Mouse (Mus musculus) hindbrain, embryonic 12.5 days (tissue): ENCODE measurements around the gene Rpl4. TPM values are rescaled to one million over a fixed set of nuclear protein-coding genes. Genes with fewer than 3 reads are reported as not detected.
"Not testable (repeated sequence)": the region's sequence is repeated elsewhere in the genome, so short reads cannot be mapped to it uniquely, and the experiment has no call there.

Experiments used
- ATAC-seq: fragments of 200-750 bp; cut with Nextera tagmentation; 2 replicates; pipeline ENCODE4 v1.8.0; 2017; ENCODE audit warnings: moderate TSS enrichment; ENCODE audit not compliant: low FRiP score
- H3K27ac ChIP-seq: fragments of 300-500 bp; sonication (generic); 2 replicates; pipeline ENCODE4 v1.5.1; 2016; ENCODE audit warnings: mild to moderate bottlenecking
- H3K27me3 ChIP-seq: fragments of 300-500 bp; sonication (generic); 2 replicates; pipeline ENCODE4 v1.6.1; 2016; ENCODE audit warnings: mild to moderate bottlenecking
- H3K36me3 ChIP-seq: fragments of 300-500 bp; sonication (generic); 2 replicates; pipeline ENCODE4 v1.6.1; 2016; ENCODE audit warnings: mild to moderate bottlenecking
- H3K4me1 ChIP-seq: fragments of 300-500 bp; sonication (generic); 2 replicates; pipeline ENCODE4 v1.6.1; 2016
- H3K4me2 ChIP-seq: fragments of 300-500 bp; sonication (generic); replicated peaks from 2 replicates; pipeline ENCODE4 v1.6.1; 2016; ENCODE audit warnings: mild to moderate bottlenecking
- H3K4me3 ChIP-seq: fragments of 300-500 bp; sonication (generic); 2 replicates; pipeline ENCODE4 v1.5.1; 2016; ENCODE audit warnings: mild to moderate bottlenecking
- H3K9ac ChIP-seq: fragments of 300-500 bp; sonication (generic); 2 replicates; pipeline ENCODE4 v1.6.1; 2016; ENCODE audit warnings: mild to moderate bottlenecking, moderate library complexity
- H3K9me3 ChIP-seq: fragments of 300-500 bp; sonication (generic); replicated peaks from 2 replicates; pipeline ENCODE4 v1.6.1; 2016; ENCODE audit warnings: mild to moderate bottlenecking
- WGBS: fragments of 180-500 bp; shearing (Covaris S2); methylation state at CpG from one replicate; pipeline ENCODE4 v1.1.7; 2016; 5-methylcytosine and 5-hydroxymethylcytosine counted together
- polyA plus RNA-seq: library from polyadenylated mRNA; unstranded; fragments of >200 nt; fragmentation: Nextera tagmentation; extraction: Ambion mirVana; gene quantifications from 2 replicates; pipeline ENCODE4 v1.2.1, GENCODE M21; 2016

Rpl4 gene
- polyA plus RNA-seq, 1 experiment from 2014 or later: 811 TPM

DNA sequence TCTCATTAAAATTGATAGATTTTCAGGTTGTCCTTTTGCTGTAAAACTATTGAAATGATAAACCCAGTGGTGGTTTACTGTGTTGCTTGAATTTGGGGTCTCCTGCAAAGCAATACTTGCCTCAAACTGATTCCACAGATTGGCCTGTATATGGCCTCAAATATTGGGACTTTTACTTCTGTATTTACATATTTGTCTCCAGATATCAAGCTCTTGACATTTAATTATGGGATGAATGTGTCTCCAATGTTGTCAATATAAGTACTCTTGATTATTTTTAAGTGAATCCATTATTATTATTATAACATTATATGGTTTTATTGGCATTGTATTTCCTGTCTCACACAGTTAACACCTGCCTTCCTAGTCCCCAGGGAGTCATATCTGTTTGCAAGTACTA is 1.2 kb downstream of the Rpl4 start:
- H3K9me3 ChIP-seq: no peaks in the 10 kb centered on the region
- H3K27me3 ChIP-seq: no peaks in the 10 kb centered on the region
- no peak overlapping the region for H3K27ac ChIP-seq
- H3K4me2 ChIP-seq: peak overlapping the region; percentile 88
- H3K4me3 ChIP-seq: peak overlapping the region; percentile 92
- peaks cover 22% of the 10 kb centered on the region for H3K4me1 ChIP-seq
- H3K36me3 ChIP-seq: peaks cover 37% of the 10 kb centered on the region
- H3K9ac ChIP-seq: peak overlapping the region; percentile 85
- ATAC-seq: no peak

DNA sequence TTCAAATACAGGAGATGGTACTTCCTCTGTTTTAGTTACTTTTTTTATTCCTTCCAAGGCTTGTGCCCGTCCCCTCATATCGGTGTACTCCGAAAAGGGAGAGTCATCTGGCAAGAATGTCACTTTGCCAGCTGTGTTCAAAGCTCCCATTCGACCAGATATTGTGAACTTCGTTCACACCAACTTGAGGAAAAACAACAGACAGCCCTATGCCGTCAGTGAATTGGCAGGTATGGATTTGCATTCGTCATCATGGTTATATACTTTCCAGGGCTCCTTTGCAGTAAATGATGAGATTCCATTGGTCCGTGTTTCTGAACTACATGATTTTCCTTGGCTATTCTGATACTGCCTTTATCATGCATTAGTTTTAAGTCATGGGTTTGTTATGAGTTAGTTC is 1.6 kb downstream of the Rpl4 start:
- Histone ChIP-seq H3K4me1 (peaks cover 26% of the 10 kb centered on the region), H3K27ac (no peak overlapping the region), H3K9ac (no peak overlapping the region), H3K27me3 (no peaks in the 10 kb centered on the region), H3K4me3 (no peak overlapping the region; the same call in 1 of the 2 replicates), H3K4me2 (peak overlapping the region; percentile 88; the same call in 1 of the 2 replicates), H3K9me3 (no peaks in the 10 kb centered on the region), H3K36me3 (peaks cover 37% of the 10 kb centered on the region)
- no peak for ATAC-seq
- WGBS: 76% methylated on average over 8 of the region's 8 CpGs

DNA sequence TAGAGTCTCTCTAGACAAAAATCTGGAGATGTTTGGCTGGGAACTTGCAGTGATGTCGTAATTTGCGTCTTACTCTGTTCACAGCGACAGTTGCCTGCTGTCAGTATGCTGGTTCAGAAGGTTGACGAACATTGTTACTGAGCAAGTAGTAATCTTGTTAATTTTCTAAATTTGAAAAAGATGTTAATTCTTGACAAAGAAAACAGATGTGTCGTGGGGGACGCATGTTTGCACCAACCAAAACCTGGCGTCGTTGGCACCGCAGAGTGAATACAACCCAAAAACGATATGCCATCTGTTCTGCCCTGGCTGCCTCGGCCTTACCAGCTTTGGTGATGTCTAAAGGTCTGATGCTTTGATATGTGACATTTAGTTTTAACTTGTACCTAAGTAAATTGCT is 2.2 kb downstream of the Rpl4 start:
- Histone ChIP-seq H3K9me3 (no peaks in the 10 kb centered on the region), H3K4me2 (no peak overlapping the region), H3K9ac (no peak overlapping the region), H3K36me3 (peaks cover 39% of the 10 kb centered on the region), H3K4me1 (peaks cover 30% of the 10 kb centered on the region), H3K27ac (no peak overlapping the region), H3K27me3 (no peaks in the 10 kb centered on the region), H3K4me3 (no peak overlapping the region)
- ATAC-seq: no peak
- WGBS: 92% methylated on average over 11 of the region's 11 CpGs

DNA sequence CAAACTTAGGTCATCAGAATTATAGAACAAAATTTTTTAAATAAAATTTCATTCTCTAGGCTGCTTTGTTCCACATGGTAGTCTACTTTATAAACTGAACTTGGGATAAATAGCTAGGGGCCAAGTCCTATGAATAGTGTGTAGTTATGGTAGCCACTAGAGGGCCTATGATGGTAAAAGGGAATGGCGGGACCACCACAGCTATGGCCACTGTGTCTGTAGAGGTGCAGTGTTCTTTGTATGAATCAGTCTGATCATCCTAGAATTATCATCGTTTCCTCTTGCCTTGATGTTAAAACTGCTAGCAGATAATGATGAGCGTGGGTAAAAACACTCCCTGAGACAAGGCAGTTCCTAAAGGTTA is 5.4 kb downstream of the Rpl4 start:
- Histone ChIP-seq H3K9ac (0 out of 2 replicates have a peak overlapping the region, but pooled peaks have one; percentile 60), H3K4me2 (peak overlapping the region; percentile 58), H3K36me3 (peaks cover 61% of the 10 kb centered on the region), H3K4me1 (peaks cover 23% of the 10 kb centered on the region), H3K9me3 (no peaks in the 10 kb centered on the region), H3K27me3 (no peaks in the 10 kb centered on the region), H3K4me3 (peak overlapping the region; percentile 69), H3K27ac (peak overlapping the region; percentile 86)
- peak; percentile 78 for ATAC-seq
- 39% methylated on average over 3 of the region's 3 CpGs for WGBS

DNA sequence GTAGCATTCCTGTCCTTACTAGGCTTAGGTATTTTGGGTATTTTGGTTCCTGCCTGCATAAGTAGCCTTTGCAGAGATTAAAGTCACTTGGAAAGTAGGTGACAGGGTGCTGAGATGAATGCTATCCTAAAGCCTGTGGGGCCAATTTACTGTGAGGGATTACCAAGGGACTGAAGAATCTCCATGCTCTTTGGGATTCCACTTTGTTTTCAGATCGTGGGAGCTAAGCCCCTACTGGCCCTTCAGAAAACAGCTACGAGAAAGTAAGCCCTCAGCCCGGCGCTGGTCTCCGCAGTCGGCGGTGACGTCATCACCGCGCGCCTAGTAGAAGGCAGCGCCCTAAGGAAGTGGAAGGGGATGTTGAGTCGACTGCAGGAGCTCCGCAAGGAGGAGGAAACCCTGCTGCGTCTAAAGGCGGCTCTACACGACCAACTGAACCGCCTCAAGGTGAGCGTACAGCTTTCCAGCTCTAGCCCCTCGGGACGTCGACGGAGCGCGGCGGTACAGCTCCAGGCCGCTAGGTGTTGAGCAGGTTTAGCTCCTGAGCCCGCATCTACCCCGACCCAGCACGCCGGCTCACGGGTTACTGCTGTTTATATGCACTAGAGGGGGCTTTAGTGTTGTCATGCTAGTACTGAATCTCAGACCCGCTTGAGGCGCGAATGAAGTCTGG is 5.9 kb downstream of the Rpl4 start, which contains the start of gene Snapc5:
TSS of gene Snapc5 (plus strand) at position 301 of the 673 bp plus-strand sequence.
- ATAC-seq: peak; percentile 95
- peak within 1 kb of the TSS; percentile 69 for H3K4me3 ChIP-seq
- no peaks in the 10 kb centered on the region for H3K9me3 ChIP-seq
- H3K4me2 ChIP-seq: peak within 1 kb of the TSS; percentile 58
- peak within 1 kb of the TSS; percentile 86 for H3K27ac ChIP-seq
- peak within 1 kb of the TSS; percentile 60 for H3K9ac ChIP-seq
- peaks cover 62% of the 10 kb centered on the region for H3K36me3 ChIP-seq
- H3K27me3 ChIP-seq: no peaks in the 10 kb centered on the region
- WGBS: under 1% methylated on average over 35 of the region's 35 CpGs
- H3K4me1 ChIP-seq: peaks cover 21% of the 10 kb centered on the region

DNA sequence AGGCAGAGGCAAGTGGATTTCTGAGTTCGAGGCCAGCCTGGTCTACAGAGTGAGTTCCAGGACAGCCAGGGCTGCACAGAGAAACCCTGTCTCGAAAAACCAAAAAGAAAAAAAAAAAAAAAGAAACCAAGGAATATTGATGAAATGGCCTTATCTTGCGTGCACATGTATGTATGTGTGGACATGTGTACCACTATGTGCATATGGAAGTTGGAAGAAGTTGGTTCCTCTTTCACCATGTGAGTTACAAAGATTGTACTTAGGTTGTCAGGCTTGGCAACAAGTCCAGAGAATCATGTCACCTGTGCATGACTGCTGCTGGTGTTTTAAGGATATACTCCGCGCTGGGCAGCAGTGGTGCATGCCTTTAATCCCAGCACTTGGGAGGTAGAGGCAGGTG is 10.1 kb downstream of the Rpl4 start:
- ATAC-seq, H3K4me3 ChIP-seq, H3K27ac ChIP-seq, H3K4me1 ChIP-seq, H3K27me3 ChIP-seq, H3K9ac ChIP-seq, H3K4me2 ChIP-seq, H3K9me3 ChIP-seq: not testable (repeated sequence)
- WGBS: 98% methylated on average over 5 of the region's 5 CpGs
- peaks cover 49% of the 10 kb centered on the region for H3K36me3 ChIP-seq

DNA sequence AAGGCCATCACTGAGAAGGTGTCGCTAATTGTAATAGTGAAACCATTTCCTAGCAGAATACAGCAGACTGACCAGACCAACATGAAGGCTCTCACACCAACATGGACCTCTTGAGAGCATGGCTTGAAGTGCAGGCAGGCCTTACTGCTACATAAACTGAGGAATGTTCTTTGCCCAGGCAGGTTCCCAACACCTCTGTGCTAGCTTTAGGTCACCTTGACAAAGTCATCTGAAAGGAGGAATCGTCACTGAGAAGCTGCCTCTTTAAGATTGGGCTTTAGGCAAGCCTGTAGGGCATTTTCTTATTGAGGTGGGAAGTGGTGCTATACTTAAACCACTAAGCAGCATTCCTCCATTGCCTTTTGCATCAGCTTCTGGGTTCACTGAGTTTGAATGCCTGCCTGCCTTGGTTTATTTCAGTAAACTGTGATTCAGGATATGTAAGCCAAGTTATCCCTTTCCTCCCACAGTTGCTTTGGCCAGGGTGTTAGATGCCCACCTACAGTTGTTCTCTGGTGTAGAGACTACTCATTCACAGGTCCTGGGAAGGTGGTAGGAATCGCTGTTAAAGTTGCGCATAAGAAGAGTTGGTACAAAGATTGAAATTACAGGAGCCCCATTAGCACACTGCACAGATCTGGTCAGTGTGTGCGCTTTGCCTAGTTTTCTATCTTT is 11.1 kb downstream of the Rpl4 start:
- ATAC-seq: no peak
- Histone ChIP-seq H3K4me1 (peaks cover 8% of the 10 kb centered on the region), H3K27ac (no peak overlapping the region), H3K36me3 (peaks cover 59% of the 10 kb centered on the region), H3K27me3 (no peaks in the 10 kb centered on the region), H3K9me3 (no peaks in the 10 kb centered on the region), H3K9ac (no peak overlapping the region), H3K4me2 (no peak overlapping the region), H3K4me3 (no peak overlapping the region)
- WGBS: 94% methylated on average over 5 of the region's 5 CpGs

DNA sequence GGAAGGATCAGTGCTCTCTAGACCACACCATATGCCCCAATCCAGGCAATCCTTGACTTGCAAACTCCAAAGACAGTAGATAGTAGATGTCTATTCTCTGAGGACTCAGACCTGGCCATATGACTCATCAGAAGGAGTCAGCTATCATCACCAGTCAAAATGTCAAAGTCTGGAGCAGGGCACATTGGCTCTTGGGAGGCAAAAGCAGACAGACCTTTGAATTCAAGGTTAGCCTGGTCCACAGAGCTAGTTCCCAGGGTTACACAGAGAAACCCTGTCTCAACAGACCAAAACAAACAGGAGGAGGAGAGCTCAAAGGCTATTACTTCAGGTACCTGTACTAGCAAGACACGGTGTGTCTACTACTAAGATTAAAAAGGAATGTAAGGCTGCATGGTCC is 20.7 kb downstream of the Rpl4 start:
- H3K9ac ChIP-seq: no peak overlapping the region
- no peaks in the 10 kb centered on the region for H3K27me3 ChIP-seq
- H3K4me1 ChIP-seq: no peaks in the 10 kb centered on the region
- no peak overlapping the region for H3K27ac ChIP-seq
- ATAC-seq: no peak
- no peak overlapping the region for H3K4me3 ChIP-seq
- 97% methylated on average over 1 of the region's 1 CpGs for WGBS
- H3K9me3 ChIP-seq: no peaks in the 10 kb centered on the region
- H3K4me2 ChIP-seq: no peak overlapping the region
- peaks cover 39% of the 10 kb centered on the region for H3K36me3 ChIP-seq

DNA sequence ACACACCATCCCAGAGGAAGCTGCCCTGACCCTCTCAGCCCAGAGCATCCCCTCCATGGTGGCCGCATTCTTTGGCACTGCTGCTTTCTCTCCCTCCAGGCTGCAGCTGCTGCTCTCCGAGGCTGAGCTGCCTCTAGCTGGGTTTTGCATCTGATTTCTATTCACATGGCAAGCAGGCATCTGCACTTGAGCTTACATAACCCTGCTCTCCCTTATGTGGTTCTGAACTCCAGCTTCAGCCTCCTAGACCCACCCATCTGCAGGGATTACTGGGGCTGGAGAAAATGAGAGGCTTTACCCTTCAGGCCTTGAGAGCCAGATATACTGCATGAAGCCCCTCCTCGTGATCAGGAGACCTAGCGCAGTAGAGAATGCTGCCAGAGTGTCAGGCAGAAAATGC is 22.4 kb downstream of the Rpl4 start:
- no peak overlapping the region for H3K9ac ChIP-seq
- no peaks in the 10 kb centered on the region for H3K9me3 ChIP-seq
- 84% methylated on average over 4 of the region's 4 CpGs for WGBS
- no peak overlapping the region for H3K4me3 ChIP-seq
- no peaks in the 10 kb centered on the region for H3K4me1 ChIP-seq
- H3K27ac ChIP-seq: no peak overlapping the region
- H3K36me3 ChIP-seq: peaks cover 35% of the 10 kb centered on the region
- no peaks in the 10 kb centered on the region for H3K27me3 ChIP-seq
- H3K4me2 ChIP-seq: no peak overlapping the region
- no peak for ATAC-seq

DNA sequence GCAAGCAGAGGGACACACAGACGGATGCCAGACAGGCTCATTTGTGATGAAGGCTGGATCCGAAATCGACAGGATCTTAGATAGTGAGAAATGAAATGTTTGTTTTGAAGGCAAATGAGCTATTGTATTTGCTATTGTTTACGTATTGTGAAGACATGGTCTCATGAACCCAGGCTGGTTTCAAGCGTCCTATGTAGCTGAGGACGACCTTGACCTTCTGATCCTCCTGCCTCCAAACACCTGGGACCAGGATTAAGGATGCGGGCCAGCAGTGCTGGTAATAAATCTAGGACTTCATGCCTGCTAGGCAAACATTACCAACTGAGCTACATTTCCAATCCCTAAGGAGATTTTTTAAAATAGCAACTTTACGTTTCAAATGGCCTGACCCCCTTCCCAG is 24.3 kb downstream of the Rpl4 start:
- peaks cover 24% of the 10 kb centered on the region for H3K36me3 ChIP-seq
- WGBS: 92% methylated on average over 8 of the region's 8 CpGs
- H3K9ac ChIP-seq: no peak overlapping the region
- no peak overlapping the region for H3K4me3 ChIP-seq
- no peaks in the 10 kb centered on the region for H3K9me3 ChIP-seq
- H3K27me3 ChIP-seq: no peaks in the 10 kb centered on the region
- H3K4me2 ChIP-seq: no peak overlapping the region
- no peaks in the 10 kb centered on the region for H3K4me1 ChIP-seq
- no peak for ATAC-seq
- H3K27ac ChIP-seq: no peak overlapping the region

DNA sequence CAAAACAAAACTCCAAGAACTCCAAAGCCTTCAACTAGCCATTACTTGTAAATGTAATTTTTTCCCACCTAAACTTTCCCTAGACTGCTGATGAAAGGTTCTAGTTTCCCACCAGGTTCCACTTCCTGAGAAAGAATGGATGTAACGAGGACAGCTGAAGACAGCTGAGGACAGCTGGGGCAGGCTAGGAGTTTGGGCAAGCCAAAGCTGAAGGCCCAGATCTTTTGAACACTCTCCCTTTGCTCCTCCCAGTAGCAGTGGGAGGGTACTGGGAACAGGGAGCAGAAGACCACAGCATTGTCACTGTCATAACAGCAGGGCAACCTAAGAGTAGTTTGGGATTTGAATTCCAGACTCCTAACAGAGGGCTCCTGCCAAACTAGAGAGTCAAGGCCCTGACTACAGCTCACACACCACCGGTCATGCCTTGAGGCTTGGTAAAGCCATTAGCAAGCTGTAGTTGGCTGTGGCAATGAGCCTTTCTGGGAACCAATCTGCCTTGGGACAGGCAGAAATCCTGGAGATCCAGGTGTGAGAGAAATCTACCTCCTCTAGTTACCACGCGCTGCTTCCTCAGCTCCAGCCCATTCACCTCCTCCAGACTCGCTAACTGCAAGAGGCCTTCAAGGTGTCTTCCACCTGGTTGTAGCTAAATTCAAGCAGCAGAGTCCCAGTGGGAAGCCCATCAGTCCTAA is 25.0 kb downstream of the Rpl4 start:
- Histone ChIP-seq H3K36me3 (peaks cover 24% of the 10 kb centered on the region), H3K9ac (no peak overlapping the region), H3K4me1 (no peaks in the 10 kb centered on the region), H3K9me3 (no peaks in the 10 kb centered on the region), H3K27ac (no peak overlapping the region), H3K27me3 (no peaks in the 10 kb centered on the region), H3K4me2 (no peak overlapping the region), H3K4me3 (no peak overlapping the region)
- ATAC-seq: no peak
- WGBS: 95% methylated on average over 5 of the region's 5 CpGs

DNA sequence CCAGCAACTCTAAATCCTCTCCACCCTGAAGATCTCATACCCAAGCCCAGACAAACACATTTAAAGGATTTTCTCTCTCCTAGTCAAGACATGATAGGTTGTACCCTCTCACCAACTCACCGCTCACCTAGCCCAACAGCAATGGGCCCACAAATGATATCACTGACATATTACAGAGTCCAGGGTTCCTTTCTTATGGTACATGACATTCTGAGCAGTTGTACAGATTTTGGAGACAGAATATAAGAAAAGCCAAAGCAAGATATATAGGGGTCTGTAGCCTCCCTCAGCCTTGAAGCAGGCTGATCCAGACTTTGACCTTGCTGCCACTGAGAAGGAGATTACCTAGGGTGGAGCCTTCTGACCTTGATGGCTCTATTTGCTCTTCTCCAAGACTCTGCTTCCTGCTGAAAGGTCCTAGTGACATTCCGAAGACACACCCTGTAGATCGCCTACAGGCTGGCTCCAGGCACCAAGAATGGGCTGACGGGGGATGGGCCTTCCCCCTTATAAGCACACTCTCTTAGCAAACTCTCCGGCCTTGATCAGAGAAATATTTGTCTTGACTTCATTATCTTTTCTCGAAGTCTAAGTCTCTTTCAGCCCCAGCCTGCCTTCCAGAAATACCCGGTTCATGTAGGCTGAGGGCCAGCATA is 25.7 kb downstream of the Rpl4 start:
- H3K9me3 ChIP-seq, H3K4me2 ChIP-seq, ATAC-seq, H3K4me1 ChIP-seq, H3K27ac ChIP-seq, H3K4me3 ChIP-seq, H3K27me3 ChIP-seq, H3K9ac ChIP-seq: not testable (repeated sequence)
- H3K36me3 ChIP-seq: peaks cover 22% of the 10 kb centered on the region
- 83% methylated on average over 7 of the region's 7 CpGs for WGBS
